Mouse (Mus musculus) CH12.LX (cell line): Measurements from ENCODE around the gene Slc39a9. TPM values are rescaled to one million over a fixed set of nuclear protein-coding genes. Genes with fewer than 3 reads are reported as not detected.

Source experiments
- DNase-seq: peaks from one replicate; pipeline ENCODE4 v3.0.0-alpha.2; 2013; ENCODE audit errors: extremely low read depth
- H3K27ac ChIP-seq: 2 replicates; pipeline ENCODE4 v1.5.1; 2012; ENCODE audit warnings: low read depth, mild to moderate bottlenecking, control low read depth, moderate library complexity; ENCODE audit not compliant: insufficient read depth
- H3K27me3 ChIP-seq: replicated peaks from 2 replicates; pipeline ENCODE3; 2012; ENCODE audit warnings: inconsistent platforms
- H3K36me3 ChIP-seq, 2 experiments: replicated peaks in 1 of 2; 2 replicates each; pipeline versions ENCODE3 to v1.6.1; 2012; ENCODE audit warnings: inconsistent platforms in 1 of 2, low read length in 1 of 2, mild to moderate bottlenecking in 1 of 2, mixed read lengths in 1 of 2, moderate library complexity in 1 of 2; ENCODE audit not compliant: control insufficient read depth in 1 of 2, insufficient read depth in 1 of 2
- H3K4me1 ChIP-seq, 2 experiments: 2 replicates each; pipeline ENCODE4 v1.6.1; 2012; ENCODE audit warnings: inconsistent platforms in 1 of 2, moderate library complexity in 1 of 2; ENCODE audit not compliant: insufficient read depth in 2 of 2, control insufficient read depth in 1 of 2
- H3K4me2 ChIP-seq: 2 replicates; pipeline ENCODE4 v1.6.1; 2012; ENCODE audit warnings: low read depth, mild to moderate bottlenecking, control low read depth; ENCODE audit not compliant: poor library complexity, insufficient read depth, severe bottlenecking
- H3K4me3 ChIP-seq, 3 experiments: fragments of 150-350 bp in 1 of 3; sonication (generic) in 1 of 3; replicated peaks in 1 of 3; 2 replicates each; pipeline versions ENCODE3 to v1.5.1; 2011 to 2012; ENCODE audit warnings: low read depth in 2 of 3, low read length in 2 of 3, mild to moderate bottlenecking in 2 of 3, moderate library complexity in 2 of 3, control low read depth in 1 of 3, improper control_type of control experiment in 1 of 3, inconsistent platforms in 1 of 3, mixed read lengths in 1 of 3; ENCODE audit not compliant: poor library complexity in 1 of 3
- H3K79me2 ChIP-seq: replicated peaks from 2 replicates; pipeline ENCODE4 v1.6.1; 2012; ENCODE audit warnings: mild to moderate bottlenecking, moderate library complexity; ENCODE audit not compliant: control insufficient read depth, poor library complexity, insufficient read depth, severe bottlenecking; ENCODE audit errors: extremely low read depth
- H3K9ac ChIP-seq: 2 replicates; pipeline ENCODE4 v1.6.1; 2012; ENCODE audit warnings: low read depth, mild to moderate bottlenecking, control low read depth, moderate library complexity; ENCODE audit not compliant: insufficient read depth
- H3K9me3 ChIP-seq: replicated peaks from 2 replicates; pipeline ENCODE3; 2012; ENCODE audit warnings: low read length, inconsistent platforms, mixed read lengths
- BHLHE40 ChIP-seq: IDR thresholded peaks from 2 replicates; pipeline ENCODE4 v1.6.1; 2011; ENCODE audit warnings: mild to moderate bottlenecking, low read depth, low read length, improper control_type of control experiment
- CTCF ChIP-seq, 2 experiments: IDR thresholded peaks in 1 of 2; conservative IDR thresholded peaks in 1 of 2; 2 replicates each; pipeline ENCODE4 v1.5.1; 2011 to 2012; ENCODE audit warnings: low read depth in 2 of 2, low read length in 2 of 2, improper control_type of control experiment in 1 of 2, inconsistent platforms in 1 of 2, mild to moderate bottlenecking in 1 of 2, moderate library complexity in 1 of 2
- E2F4 ChIP-seq: IDR thresholded peaks from 2 replicates; pipeline ENCODE4 v1.6.1; 2011; ENCODE audit warnings: low read depth, low read length, improper control_type of control experiment; ENCODE audit not compliant: insufficient replicate concordance
- ETS1 ChIP-seq: conservative IDR thresholded peaks from 2 replicates; pipeline ENCODE4 v1.6.1; 2012; ENCODE audit warnings: low read depth, mild to moderate bottlenecking, inconsistent platforms, low read length, improper control_type of control experiment, moderate library complexity
- HCFC1 ChIP-seq: IDR thresholded peaks from 2 replicates; pipeline ENCODE4 v1.6.1; 2012; ENCODE audit warnings: low read depth, mild to moderate bottlenecking, inconsistent platforms, low read length, improper control_type of control experiment
- JUN ChIP-seq: IDR thresholded peaks from 2 replicates; pipeline ENCODE4 v1.6.1; 2011; ENCODE audit warnings: low read depth, mild to moderate bottlenecking, low read length, improper control_type of control experiment, moderate library complexity; ENCODE audit not compliant: insufficient read depth
- KAT2A ChIP-seq: IDR thresholded peaks from 2 replicates; pipeline ENCODE4 v1.6.1; 2012; ENCODE audit warnings: low read length, improper control_type of control experiment, inconsistent platforms; ENCODE audit not compliant: insufficient replicate concordance
- MAFK ChIP-seq: IDR thresholded peaks from 2 replicates; pipeline ENCODE4 v1.6.1; 2011; ENCODE audit warnings: low read length, improper control_type of control experiment; ENCODE audit not compliant: insufficient replicate concordance
- MEF2A ChIP-seq: IDR thresholded peaks from 2 replicates; pipeline ENCODE4 v1.6.1; 2014; ENCODE audit warnings: low read depth, mild to moderate bottlenecking, inconsistent platforms, low read length, improper control_type of control experiment, borderline replicate concordance
- MXI1 ChIP-seq: IDR thresholded peaks from 2 replicates; pipeline ENCODE4 v1.6.1; 2011; ENCODE audit warnings: mild to moderate bottlenecking, low read depth, low read length, improper control_type of control experiment
- NELFE ChIP-seq: IDR thresholded peaks from 2 replicates; pipeline ENCODE4 v1.6.1; 2011; ENCODE audit warnings: low read depth, low read length, improper control_type of control experiment
- PAX5 ChIP-seq: IDR thresholded peaks from 2 replicates; pipeline ENCODE4 v1.6.1; 2012; ENCODE audit warnings: low read length, inconsistent platforms, mixed read lengths
- RAD21 ChIP-seq: IDR thresholded peaks from 2 replicates; pipeline ENCODE4 v1.6.1; 2011; ENCODE audit warnings: low read depth, mild to moderate bottlenecking, low read length, improper control_type of control experiment, moderate library complexity
- SIN3A ChIP-seq: IDR thresholded peaks from 2 replicates; pipeline ENCODE4 v1.6.1; 2012; ENCODE audit warnings: low read length, improper control_type of control experiment, inconsistent platforms
- TBP ChIP-seq: conservative IDR thresholded peaks from 2 replicates; pipeline ENCODE4 v1.6.1; 2011; ENCODE audit warnings: low read depth, low read length, improper control_type of control experiment
- UBTF ChIP-seq: IDR thresholded peaks from 2 replicates; pipeline ENCODE4 v1.6.1; 2012; ENCODE audit warnings: low read depth, mild to moderate bottlenecking, inconsistent platforms, low read length, improper control_type of control experiment, moderate library complexity
- ZKSCAN1 ChIP-seq: IDR thresholded peaks from 2 replicates; pipeline ENCODE4 v1.6.1; 2012; ENCODE audit warnings: low read depth, inconsistent platforms, low read length, improper control_type of control experiment, borderline replicate concordance
- dilution Hi-C: fragments of 300-500 bp; cut with MboI; formaldehyde crosslinking; loops from 2 replicates; pipeline ENCODE4 v1.14.3; 2020; ENCODE audit warnings: low sequenced_read_pairs; ENCODE audit not compliant: extremely low pct_unique_long_range_greater_than_20kb, extremely low pct_ligation_motif_present
- in situ Hi-C: fragments of 300-500 bp; cut with MboI; formaldehyde crosslinking; loops from 3 replicates; pipeline ENCODE4 v1.14.3; 2019; ENCODE audit warnings: low sequenced_read_pairs, low pct_ligation_motif_present, low pct_unique_long_range_greater_than_20kb, mixed read lengths
- polyA plus RNA-seq: library from polyadenylated mRNA; unstranded; fragments of >175 nt; gene quantifications from 2 replicates; pipeline ENCODE4 v1.2.1, GENCODE M21; 2012; ENCODE audit warnings: low read depth; ENCODE audit not compliant: insufficient read length
- total RNA-seq, 2 experiments: library from RNA; depleted of rRNA; stranded (reverse); fragments of 300-350 nt in 1 of 2; fragments of >200 nt in 1 of 2; gene quantifications; 2 replicates each; pipeline ENCODE4 v1.2.3; 2012 to 2014

Gene Slc39a9
- total and polyA plus RNA-seq, 3 experiments, result 8.0 to 17.1 (median 9.1) TPM

- no peaks in the 10 kb centered on the region for H3K79me2 ChIP-seq
- in situ Hi-C loops, result no loop called here
- no peaks in the 10 kb centered on the region for H3K9me3 ChIP-seq
- no peak overlapping the region for H3K27ac ChIP-seq
- DNase-seq, result no peak
- TF ChIP-seq CTCF (conservative IDR thresholded peaks at IDR 0.05 in 1 of 2, IDR thresholded peaks at IDR 0.05 in 1 of 2; ENCODE audit: low read depth in 2 of 2, low read length in 2 of 2) (no peak), ZKSCAN1 (no peak), UBTF (no peak), MXI1 (no peak), ETS1 (no peak), TBP (no peak), HCFC1 (no peak), KAT2A (no peak), E2F4 (no peak)
- H3K4me2 ChIP-seq, result no peak overlapping the region
- H3K4me1 ChIP-seq, result no peaks in the 10 kb centered on the region
- H3K4me3 ChIP-seq, result no peak overlapping the region
- H3K9ac ChIP-seq, result no peak overlapping the region
- no peaks in the 10 kb centered on the region for H3K27me3 ChIP-seq
- dilution Hi-C loops, result no loop called here
- no peaks in the 10 kb centered on the region for H3K36me3 ChIP-seq
Measured at GRCm38 (mm10) chr12:80609928-80610327, 33.8 kb upstream of the Slc39a9 start.

GRCm38 (mm10) chr12:80612113-80612791 lies 31.4 kb upstream of the Slc39a9 start:
- DNase-seq, result no peak
- in situ Hi-C loops, result no loop called here
- Histone ChIP-seq H3K4me3 (no peak overlapping the region), H3K9ac (no peak overlapping the region), H3K4me2 (no peak overlapping the region), H3K27ac (no peak overlapping the region), H3K27me3 (no peaks in the 10 kb centered on the region), H3K79me2 (no peaks in the 10 kb centered on the region)
- TF ChIP-seq NELFE (no peak), RAD21 (no peak), KAT2A (no peak), MAFK (no peak), MEF2A (no peak), PAX5 (no peak), BHLHE40 (no peak), HCFC1 (no peak), SIN3A (no peak), JUN (no peak)
- TF ChIP-seq, all 38 proteins: peak for 0
- Histone ChIP-seq H3K9me3 (no peaks in the 10 kb centered on the region), H3K36me3 (no peaks in the 10 kb centered on the region), H3K4me1 (peaks cover 0 to 4% of the 10 kb centered on the region in 2 experiments; a peak in 1 of 4 replicates)
- dilution Hi-C loops, result no loop called here
